Mouse (Mus musculus) thymus, adult 18-20 months (tissue): ENCODE data around the gene Gm45837.
"Not testable (repeated sequence)": the region's sequence is repeated elsewhere in the genome, so short reads cannot be mapped to it uniquely, and the experiment has no call there.

Experiments
- DNase-seq, 2 experiments: peaks; one replicate each; pipeline ENCODE4 v3.0.0; 2022; ENCODE audit warnings: mixed read lengths in 2 of 2

Gene Gm45837

DNA sequence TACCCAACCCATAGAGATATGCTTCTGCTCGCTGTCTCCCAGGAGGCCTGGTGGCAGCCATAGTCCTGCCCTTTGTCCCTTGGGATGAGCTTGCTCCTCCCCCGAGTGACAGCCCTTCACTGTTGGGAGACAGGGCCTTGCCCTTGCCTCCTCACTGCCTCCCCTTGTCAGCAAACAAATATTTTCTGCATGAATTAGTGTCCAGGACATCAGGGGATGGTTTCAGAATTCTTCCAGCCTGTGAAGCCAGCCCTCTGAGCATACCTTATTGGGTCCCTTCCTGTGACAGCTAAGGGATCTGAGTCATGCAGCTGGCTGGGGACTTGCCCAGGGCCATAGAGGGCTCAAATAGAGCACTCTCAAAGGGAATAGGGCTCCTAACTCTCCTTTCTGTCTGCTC is 98.5 kb downstream of the Gm45837 start:
- DNase-seq, result no peak

GRCm38 (mm10) chr7:101513655-101514054 is 103.0 kb downstream of the Gm45837 start:
- DNase-seq, result no peak

- no peak for DNase-seq
Measured at GRCm38 (mm10) chr7:101514768-101515167, 104.1 kb downstream of the Gm45837 start.

- no peak for DNase-seq
Measured at GRCm38 (mm10) chr7:101515295-101515694, 104.6 kb downstream of the Gm45837 start.

- DNase-seq, result no peak
Measured at GRCm38 (mm10) chr7:101516460-101516859, 105.8 kb downstream of the Gm45837 start.

DNA sequence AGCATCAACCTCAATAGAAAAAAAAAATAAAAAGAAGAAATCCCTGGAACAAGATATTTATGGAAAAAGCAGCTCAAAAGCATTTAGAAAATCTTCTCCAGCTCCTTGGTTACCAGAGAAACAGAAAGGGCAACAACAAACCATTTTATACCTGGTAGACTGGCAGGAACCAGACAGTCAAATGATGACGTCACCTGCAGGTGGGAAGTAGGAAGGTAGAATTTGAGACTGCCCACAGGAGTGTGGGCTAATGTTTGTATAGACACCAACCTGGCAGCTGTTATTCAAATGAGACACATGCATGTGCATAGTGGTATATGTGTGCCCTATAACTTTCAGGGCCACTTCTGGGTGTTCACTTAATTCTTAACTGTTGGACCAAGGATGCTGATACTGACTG is 111.0 kb downstream of the Gm45837 start:
- no peak for DNase-seq

GRCm38 (mm10) chr7:101523205-101523604 is 112.5 kb downstream of the Gm45837 start:
- no peak for DNase-seq

DNA sequence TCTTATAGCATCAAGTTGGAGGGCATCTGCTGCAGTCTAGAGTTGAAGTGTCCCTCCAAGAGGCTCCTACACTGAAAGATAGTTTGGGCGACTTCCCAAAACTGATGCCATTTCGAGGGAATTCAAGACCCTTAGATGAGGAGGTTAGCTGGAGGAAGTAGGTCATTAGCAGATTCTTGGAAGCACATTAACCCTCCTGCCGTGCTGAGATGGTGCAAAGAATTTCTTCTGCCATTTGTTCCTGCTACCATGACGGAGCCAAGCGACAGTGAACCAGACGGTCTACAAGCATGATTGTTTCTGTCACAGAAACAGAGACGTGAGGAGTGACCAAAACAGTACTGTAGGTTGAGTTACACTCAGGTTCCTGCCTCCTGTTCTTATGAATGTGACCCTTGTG is 115.8 kb downstream of the Gm45837 start:
- no peak for DNase-seq

DNA sequence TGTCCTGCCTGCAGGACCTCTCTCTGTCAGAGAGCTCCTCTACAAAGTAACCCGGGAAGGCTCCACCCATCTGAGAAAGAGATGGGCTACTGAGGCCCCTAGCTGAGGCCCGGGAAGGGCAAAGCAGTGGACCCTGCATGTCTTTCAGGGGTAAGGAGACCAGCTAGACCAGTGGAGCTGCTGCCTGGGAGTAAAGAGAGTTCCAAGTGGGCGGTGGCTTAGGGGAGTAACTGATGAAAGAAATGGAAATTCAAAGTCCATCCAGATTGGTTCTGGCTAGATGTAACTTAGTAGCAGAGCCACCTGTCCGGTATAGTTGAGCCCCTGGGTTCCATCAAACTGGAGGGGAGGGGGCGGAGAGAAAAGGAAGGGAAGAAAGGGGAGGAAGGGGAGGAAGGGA is 123.7 kb downstream of the Gm45837 start:
- no peak for DNase-seq

DNA sequence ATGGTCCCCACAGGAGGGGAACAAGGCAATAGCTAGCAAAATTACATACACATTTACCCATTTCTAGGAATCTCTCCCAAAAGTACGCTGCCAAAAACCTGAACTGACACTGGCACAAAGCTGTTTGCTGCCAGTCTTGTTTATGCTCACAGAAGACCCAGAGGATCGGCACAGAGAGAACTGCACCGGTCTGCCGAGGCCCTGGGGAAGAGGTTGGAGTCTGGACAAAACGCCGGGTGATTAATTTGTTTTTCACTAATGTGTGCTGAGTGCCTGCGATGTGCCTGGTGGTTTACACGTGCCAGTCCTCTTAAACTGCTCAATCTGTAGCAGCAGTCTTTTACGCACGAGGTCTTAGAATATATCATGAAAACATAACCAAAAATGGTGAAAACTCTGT is 124.4 kb downstream of the Gm45837 start:
- no peak for DNase-seq

- DNase-seq, result no peak
Measured at GRCm38 (mm10) chr7:101535517-101535916, 124.8 kb downstream of the Gm45837 start.

- no peak for DNase-seq
Measured at GRCm38 (mm10) chr7:101537541-101537940, 126.9 kb downstream of the Gm45837 start.

GRCm38 (mm10) chr7:101538141-101538933 is 127.7 kb downstream of the Gm45837 start:
- no peak for DNase-seq

- no peak for DNase-seq
Measured at GRCm38 (mm10) chr7:101539774-101540173, 129.1 kb downstream of the Gm45837 start.

DNA sequence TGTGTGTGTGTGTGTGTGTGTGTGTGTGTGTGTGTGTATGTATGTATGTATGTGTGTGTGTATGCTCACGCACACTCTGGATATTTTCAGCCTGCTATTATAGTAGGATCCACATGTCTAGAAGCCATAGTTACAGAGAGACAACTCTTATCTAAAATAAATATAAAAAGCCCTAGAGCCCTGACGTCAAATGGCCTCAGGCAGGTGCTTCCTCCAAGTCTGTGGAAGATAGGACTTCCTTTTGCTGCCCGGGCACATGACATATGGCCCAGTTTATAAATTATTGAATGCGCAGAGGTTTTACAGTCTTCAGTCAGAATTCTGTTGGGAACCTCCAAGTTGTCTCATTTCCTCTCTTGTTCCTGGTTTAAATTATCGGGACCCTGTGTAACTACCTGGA is 130.0 kb downstream of the Gm45837 start:
- DNase-seq, result no peak

GRCm38 (mm10) chr7:101541132-101541531 is 130.4 kb downstream of the Gm45837 start:
- DNase-seq, result peak; percentile 12 to 29

DNA sequence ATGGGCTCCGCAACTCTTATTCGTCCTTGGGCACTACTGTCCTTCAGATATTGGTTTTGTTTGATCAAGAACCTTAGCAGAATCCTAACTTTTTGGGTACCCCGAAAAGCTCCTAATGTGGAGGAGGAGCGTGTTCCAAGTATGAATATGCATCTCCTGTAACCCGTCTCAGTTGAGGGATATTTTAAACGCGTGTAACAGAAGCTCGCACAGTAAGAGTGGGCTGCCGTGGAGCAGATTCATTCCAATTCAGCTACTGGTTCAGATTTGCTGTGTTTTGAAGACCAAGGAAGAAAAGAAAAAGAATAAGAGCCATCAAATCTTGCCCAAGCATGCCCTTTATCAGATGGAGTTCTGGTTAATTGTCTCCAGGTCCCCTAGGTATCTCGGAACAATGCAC is 131.0 kb downstream of the Gm45837 start:
- no peak for DNase-seq

DNA sequence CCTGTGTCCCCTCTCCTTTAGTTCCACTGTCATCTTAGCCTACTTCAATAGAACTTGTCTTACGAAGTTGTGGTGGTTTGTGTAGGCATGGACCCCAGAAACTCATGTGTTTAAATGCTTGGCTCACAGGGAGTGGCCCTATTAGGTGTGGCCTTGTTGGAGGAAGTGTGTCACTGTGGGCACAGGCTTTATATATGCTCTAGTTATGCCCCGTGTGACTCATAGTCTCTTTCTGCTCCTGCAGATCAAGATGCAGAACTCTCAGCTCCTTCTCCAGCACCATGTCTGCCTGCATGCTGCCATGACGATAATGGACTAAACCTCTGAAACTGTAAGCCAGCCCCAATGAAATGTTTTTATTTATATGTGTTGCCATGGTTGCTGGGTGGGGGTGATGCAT is 137.0 kb downstream of the Gm45837 start:
- DNase-seq, result no peak

DNA sequence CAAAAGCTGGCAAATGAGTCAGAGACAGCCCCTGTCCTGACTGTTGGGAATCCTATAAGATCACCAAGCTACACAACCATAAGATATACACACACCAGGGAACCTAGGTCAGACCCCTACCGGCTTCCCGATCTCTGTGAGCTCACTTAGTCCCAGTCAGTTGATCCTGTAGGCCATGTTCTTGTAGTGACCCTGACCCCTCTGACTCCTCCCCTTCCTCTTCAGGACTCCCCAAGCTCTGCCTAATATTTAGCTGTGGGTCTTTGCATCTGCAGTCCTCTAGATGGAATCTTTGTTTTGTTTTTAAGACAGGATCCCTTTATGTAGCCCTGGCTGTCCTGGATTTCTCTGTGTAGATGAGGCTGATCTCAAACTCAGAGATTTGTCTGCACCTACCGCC is 138.6 kb downstream of the Gm45837 start:
- no peak for DNase-seq

- DNase-seq, result peak in 1 of 2 experiments; percentile 18
Measured at GRCm38 (mm10) chr7:101550686-101551485, 140.2 kb downstream of the Gm45837 start.

GRCm38 (mm10) chr7:101551530-101551929 is 140.8 kb downstream of the Gm45837 start:
- DNase-seq, result no peak

DNA sequence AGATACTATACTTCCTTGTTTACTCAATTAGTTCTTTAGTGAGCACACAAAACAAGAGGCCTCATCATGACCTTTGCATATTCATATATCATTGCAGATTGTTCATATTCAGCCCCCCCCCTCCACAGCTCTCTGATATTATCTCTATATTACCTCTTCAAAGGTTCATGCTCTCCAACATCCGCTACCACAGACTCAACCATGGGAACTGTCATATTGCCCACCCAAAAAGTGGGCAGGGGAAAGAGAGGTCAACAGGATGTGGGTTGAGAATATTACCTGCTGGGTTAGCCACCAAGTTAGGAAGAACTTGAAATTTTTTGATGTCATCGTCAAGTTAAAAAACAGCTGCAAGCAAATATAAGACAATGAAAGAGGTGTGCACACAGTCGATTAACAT is 144.8 kb downstream of the Gm45837 start:
- DNase-seq, result not testable (repeated sequence)

DNA sequence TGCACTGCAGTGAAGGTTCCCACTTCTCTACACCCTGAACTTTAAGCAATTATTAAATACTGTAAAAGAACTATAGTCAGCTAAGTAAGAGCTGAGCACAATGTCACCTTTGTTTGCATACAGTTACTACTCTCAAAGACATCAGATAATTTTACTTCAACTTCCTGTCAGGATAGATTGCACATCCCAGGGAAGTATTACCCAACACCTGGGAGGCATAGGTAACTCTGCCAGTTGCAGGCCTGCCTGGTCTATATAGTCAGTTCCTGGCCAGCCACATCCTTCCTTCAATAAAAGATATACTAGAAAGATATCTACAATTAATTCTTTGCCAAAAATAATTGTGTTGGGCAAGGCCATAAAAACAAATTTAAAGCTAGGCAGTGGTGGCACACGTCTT is 146.7 kb downstream of the Gm45837 start:
- no peak for DNase-seq

- DNase-seq, result not testable (repeated sequence)
Measured at GRCm38 (mm10) chr7:101559393-101559792, 148.7 kb downstream of the Gm45837 start.
